Mouse (Mus musculus) G1E-ER4 (cell line): ENCODE results near the gene Cdk9. TPM values are rescaled to one million over a fixed set of nuclear protein-coding genes. Genes with fewer than 3 reads are reported as not detected.

ENCODE experiments used
- GATA1 ChIP-seq: IDR thresholded peaks from one replicate; pipeline ENCODE4 v1.8.0; 2012; ENCODE audit warnings: low read length, inconsistent platforms
- polyA plus RNA-seq: library from polyadenylated mRNA; stranded (reverse); fragments of >175 nt; gene quantifications from 2 replicates; pipeline ENCODE4 v1.2.3, GENCODE M21; 2012

The Cdk9 gene
- 76.1 and 131 TPM in 2 replicates for polyA plus RNA-seq

DNA sequence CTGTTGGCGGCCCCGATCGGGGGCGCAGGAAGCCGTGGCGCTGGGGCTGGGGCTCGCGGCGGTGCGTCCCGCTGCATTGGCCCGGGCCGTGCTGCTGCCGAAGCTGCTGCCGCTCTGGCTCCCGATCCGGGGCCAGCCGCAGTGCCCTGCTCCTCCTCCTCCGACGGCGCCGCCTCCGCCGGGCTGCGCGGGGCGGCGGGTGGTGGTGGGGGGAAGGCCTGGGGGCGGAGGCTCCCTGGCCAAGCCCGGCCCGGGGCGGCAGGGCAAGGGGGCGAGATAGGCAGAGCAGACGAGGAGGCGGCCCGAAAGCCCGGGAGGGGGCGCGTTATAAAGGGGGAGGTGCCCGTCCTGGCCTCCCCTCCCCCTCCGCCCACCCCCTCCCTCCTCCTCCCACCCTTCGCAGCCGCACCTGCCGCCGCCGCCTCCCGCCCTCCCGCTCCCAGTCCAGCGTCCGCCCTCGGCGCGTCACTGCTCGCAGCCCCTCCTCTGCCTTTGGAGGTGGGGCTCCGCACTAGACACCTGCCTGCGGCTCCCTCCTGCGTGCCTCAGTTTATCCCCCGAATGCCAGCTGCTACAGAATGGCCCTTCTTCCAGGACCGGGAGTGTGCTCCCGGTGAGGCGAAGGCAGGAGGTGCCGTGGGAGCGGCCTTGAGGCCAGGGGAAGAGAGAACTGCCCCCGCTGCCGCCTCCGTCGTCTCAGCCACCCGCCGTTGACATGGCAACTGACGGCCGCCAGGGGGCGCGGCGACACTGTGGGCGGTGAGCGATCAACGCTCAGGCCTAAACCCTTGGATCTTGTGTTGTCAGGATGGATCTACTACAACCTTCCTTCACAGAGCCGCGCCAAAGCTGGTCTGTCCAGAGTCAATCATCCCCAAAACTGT, at the start of gene Cdk9:
Cdk9 (minus strand) TSS at position 143 of the 884 bp plus-strand sequence.
- TF ChIP-seq GATA1 = no peak

GRCm38 (mm10) chr2:32761859-32762258, 49.0 kb upstream of the Cdk9 start:
- no peak for TF ChIP-seq GATA1

DNA sequence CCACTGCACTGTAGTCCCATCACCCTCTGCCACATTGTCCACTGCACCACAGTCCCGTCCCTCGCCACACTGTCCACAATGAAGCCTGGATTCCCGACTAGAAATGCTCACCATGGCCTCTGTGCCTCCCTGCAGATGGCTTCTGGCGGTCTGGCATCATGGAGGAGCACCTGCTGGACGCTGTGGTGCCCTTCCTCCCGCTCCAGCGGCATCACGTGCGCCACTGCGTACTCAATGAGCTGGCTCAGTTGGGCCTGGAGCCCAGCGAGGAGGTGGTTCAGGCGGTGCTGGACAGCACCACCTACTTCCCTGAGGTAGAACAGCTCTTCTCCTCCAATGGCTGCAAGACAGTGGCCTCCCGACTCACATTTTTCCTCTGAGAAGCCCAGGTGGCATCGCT, 48.5 kb upstream of the Cdk9 start:
- TF ChIP-seq GATA1 = no peak

DNA sequence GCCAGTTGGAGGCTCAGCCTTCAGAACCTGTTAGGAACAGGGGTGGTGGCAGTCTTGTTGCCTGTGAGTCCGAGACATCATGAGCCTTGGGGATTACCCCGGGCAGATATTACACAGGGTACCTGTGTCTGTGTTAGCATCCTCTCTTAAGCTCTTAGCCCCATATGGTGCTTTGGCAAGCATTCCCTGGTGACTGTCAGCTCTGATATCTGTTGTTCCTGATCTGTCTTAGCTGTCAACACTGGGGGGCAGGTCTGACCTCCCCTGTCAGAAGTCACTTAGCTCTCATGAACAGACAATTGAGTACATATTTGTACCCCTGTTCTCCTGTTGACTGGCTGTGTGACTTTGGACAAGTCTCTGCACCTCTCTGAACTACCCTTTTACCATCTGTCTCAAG, 46.1 kb upstream of the Cdk9 start:
- no peak for TF ChIP-seq GATA1

- no peak for TF ChIP-seq GATA1
These were observed 45.6 kb upstream of the Cdk9 start for GRCm38 (mm10) chr2:32758503-32758902.

GRCm38 (mm10) chr2:32757056-32757845, 44.4 kb upstream of the Cdk9 start, which contains the start of gene Tor2a:
Gene Tor2a (plus strand): TSS chr2:32757234.
- TF ChIP-seq GATA1 = no peak

GRCm38 (mm10) chr2:32756674-32757055, 43.8 kb upstream of the Cdk9 start:
- TF ChIP-seq GATA1 = no peak

DNA sequence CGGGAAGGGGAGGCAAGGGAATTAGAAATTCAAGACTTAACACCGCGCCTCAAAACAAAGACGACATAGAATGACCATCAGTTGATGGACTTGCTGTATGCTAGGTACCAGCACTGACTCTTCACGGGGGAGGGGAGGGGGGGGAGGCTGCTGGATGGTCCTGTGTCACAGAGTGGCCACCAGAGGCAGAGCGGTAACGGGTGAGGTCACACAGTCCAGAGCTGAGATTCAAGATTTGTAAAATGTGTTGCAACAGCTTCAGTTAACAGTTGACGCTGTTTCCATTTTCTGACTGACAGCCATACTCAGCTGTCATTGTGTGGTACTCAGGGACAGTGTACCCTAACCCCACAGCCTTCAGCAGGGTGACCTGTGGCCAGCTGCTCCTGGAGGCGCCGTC, 39.3 kb upstream of the Cdk9 start:
- TF ChIP-seq GATA1 = no peak

- TF ChIP-seq GATA1 = no peak
These were observed 38.8 kb upstream of the Cdk9 start for GRCm38 (mm10) chr2:32751665-32752033.

DNA sequence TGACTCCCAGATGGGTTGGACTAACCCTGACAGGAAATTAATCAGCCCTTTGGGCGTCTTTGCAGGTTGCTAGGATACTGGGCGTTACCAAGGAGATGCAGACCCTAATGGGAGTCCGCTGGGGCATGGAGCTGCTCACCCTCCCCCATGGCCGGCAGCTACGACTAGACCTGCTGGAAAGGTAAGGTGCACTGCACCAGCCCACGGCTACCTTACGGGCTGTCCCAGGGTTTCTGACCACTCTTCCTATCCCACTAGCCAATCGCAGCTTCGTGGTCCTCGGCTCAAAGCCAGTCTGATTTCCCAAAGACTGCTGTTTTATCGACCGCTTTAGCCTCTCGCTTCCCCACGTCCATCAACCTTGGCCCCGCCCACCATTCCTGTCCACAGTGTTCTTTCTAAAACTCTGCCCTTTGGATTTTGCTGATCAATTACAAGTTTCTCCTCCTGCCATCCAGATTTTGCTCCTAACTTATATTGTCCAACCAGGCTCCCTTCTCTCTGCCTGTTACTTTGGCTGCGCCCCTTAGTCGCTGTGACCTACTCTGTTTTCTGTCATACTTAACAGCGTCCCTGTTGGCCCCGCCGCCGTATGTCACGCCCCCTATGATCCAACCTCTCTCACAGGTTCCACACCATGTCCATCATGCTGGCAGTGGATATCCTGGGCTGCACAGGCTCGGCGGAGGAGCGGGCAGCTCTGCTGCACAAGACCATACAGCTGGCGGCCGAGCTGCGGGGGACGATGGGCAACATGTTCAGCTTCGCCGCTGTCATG, 38.2 kb upstream of the Cdk9 start:
- no peak for TF ChIP-seq GATA1

- no peak for TF ChIP-seq GATA1
These were observed 37.3 kb upstream of the Cdk9 start for GRCm38 (mm10) chr2:32750199-32750598.

GRCm38 (mm10) chr2:32749082-32749481, 36.2 kb upstream of the Cdk9 start:
- TF ChIP-seq GATA1 = no peak

DNA sequence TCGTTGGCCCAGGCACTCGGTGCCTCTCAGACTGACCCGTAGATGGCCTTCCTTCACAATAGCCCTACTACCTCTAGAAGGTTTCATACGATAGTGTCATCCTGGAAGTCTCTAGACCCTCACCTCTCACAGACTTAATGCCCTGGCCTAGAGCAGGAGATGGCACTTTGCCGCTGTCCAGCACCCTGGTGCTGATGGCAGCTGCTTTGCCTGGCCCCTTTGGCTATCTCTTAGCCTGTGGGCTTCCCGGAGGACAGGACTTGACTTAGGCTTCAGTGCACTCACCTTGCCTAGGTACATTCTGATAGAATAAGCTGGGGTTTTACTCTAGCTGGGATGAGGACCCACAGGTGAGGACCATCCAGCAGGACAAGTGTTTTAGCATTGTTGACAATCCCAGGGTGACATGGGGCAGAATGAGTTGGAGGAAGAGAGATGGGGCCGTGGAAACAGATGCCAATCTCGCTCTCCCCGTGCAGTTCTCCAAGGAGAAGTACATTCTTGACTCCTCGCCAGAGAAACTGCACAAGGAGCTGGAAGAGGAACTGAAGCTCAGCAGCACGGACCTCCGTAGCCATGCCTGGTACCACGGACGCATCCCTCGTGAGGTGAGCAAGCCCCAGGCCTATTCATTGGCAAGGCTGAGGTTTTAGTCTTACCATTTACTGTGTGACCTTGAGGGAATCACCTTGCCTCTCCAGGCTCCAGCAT, 31.6 kb upstream of the Cdk9 start:
- TF ChIP-seq GATA1 = no peak

DNA sequence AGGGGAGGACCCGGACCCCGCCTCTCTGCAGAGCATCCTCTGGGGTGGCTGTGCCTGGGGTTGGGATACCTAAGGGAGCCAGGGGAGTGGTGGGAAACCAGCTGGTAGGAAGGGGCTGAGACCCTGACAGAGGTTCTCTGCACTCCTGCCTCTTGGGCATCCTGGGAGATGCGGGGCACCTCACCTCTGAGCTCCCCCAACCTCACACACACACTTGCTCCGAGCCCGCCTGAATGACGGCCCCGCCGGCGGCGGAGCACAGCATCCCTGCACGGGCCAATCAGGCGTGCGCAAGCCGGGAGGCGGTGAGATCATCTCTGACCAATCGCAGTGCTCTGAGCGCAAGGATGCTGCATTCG, 29.3 kb upstream of the Cdk9 start:
- TF ChIP-seq GATA1 = no peak

- no peak for TF ChIP-seq GATA1
These were observed 28.6 kb upstream of the Cdk9 start for GRCm38 (mm10) chr2:32741273-32742172.
